Mouse (Mus musculus): ENCODE results near the gene Mtus2.

GRCm38 (mm10) chr5:147976001-147976400, 18.9 kb downstream of the Mtus2 start:
- TF ChIP-seq CTCF (IDR thresholded peaks at IDR 0.05 in 2 of 3, conservative IDR thresholded peaks at IDR 0.05 in 1 of 3; ENCODE audit: control insufficient read depth in 1 of 3, insufficient read depth in 1 of 3, low read depth in 2 of 3, low read length in 3 of 3, poor library complexity in 1 of 3, severe bottlenecking in 1 of 3) (no peak), ZNF384 (IDR thresholded peaks at IDR 0.05; ENCODE audit: low read depth, low read length) (no peak), POLR2A (IDR thresholded peaks at IDR 0.05; ENCODE audit: control insufficient read depth in 1 of 2, insufficient read depth in 1 of 2, low read depth in 1 of 2, low read length in 2 of 2, poor library complexity in 1 of 2) (no peak), RCOR1 (IDR thresholded peaks at IDR 0.05; ENCODE audit: low read depth, low read length) (no peak), ETS1 (IDR thresholded peaks at IDR 0.05; ENCODE audit: low read depth, low read length) (no peak), ZMIZ1 (IDR thresholded peaks at IDR 0.05; ENCODE audit: low read depth, low read length) (no peak), KAT2A (conservative IDR thresholded peaks at IDR 0.05; ENCODE audit: low read depth, low read length) (no peak), TAL1 (IDR thresholded peaks at IDR 0.05; ENCODE audit: low read length) (no peak), EP300 (IDR thresholded peaks at IDR 0.05; ENCODE audit: low read depth in 1 of 2, low read length in 2 of 2) (no peak), E2F4 (IDR thresholded peaks at IDR 0.05; ENCODE audit: borderline replicate concordance, low read depth, low read length) (no peak), NRF1 (IDR thresholded peaks at IDR 0.05; ENCODE audit: insufficient read depth, low read depth, low read length, poor library complexity, severe bottlenecking) (no peak), RAD21 (IDR thresholded peaks at IDR 0.05; ENCODE audit: low read depth, low read length) (no peak), SMC3 (IDR thresholded peaks at IDR 0.05; ENCODE audit: low read depth, low read length) (no peak), GATA1 (IDR thresholded peaks at IDR 0.05; ENCODE audit: low read depth, low read length) (no peak)
